Mouse (Mus musculus): ENCODE measurements around the gene Brca1. TPM values are rescaled to one million over a fixed set of nuclear protein-coding genes. Genes with fewer than 3 reads are reported as not detected.
"Not testable (repeated sequence)": the region's sequence is repeated elsewhere in the genome, so short reads cannot be mapped to it uniquely, and the experiment has no call there.

Gene Brca1
- total RNA-seq (2021) = 1 to 10 TPM; 1.1 to 1.2 TPM

DNA sequence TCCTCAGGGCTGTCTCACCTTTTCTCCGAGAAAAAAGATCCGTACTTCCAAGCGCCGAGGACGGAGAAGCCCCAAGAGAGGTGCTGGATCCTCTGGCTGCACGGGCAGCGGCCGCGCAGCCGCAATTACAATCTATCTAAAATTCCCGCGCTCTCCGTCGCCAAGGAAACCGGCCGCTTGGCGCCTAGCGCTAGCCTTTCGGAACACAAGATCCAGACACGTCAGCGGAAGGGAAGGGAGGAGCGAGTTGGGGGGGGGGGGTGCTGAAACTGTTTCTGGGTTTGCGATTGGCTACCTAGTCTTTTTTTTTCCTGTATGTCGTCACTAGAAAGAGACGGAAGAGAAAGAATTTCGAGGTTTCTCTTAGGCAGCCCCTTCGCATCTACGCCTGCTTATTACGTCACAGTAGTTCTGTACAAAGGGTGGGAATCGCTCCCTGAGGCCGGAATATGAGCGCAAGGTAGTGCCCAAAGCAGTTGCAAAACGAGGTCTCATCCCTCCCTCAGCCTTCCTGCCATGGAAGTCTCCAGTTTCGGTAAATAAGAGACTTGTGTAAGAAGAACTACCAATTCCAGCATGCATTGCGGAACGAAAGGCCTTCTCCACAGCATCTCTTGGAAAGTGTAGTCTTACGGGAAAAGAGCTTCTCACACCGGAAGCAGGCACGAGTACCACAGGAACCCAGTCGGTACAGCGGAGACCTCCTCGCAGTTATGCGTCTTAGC is at the start of gene Brca1, which contains the start of gene Nbr1:
Gene Brca1, minus strand, starts transcription at position 205 of the 725 bp plus-strand sequence.
Gene Nbr1, plus strand, starts transcription at position 399 of the 725 bp plus-strand sequence.
- peak; percentile 88 to 93 for DNase-seq (ENCODE audit: extremely low spot score in 1 of 2, low spot score in 2 of 2)
- intact Hi-C loops (cut with DNase I) = loop anchor here (5.0 kb wide), 1 partner anchor 85 kb away; the partner anchor contains the start of gene Vat1

DNA sequence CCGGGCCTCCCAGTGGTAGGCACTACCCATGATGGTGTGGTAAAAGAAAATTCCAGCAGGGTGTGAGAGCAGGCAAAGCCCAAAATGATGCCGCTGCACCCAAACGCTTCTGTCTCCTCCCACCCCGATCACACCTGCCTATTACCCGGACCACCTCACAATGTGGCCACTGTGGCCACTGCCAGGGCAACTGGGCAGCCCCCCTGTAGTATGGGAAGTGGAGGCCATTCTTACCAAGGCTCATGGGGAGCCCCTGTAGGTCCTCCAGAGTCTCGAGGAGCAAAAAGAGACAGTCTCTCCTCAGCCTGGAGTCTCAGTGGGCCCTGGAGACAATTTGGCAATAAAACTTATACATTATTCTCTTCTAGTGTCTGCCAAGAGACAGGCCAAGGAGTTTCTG is 47.4 kb upstream of the Brca1 start, which contains the start of gene Gm11634:
Gene Gm11634, minus strand, starts transcription at position 101 of the 400 bp plus-strand sequence.
- DNase-seq (ENCODE audit: extremely low spot score in 1 of 2, low spot score in 2 of 2) = no peak
- intact Hi-C loops (cut with DNase I) = no loop called here

DNA sequence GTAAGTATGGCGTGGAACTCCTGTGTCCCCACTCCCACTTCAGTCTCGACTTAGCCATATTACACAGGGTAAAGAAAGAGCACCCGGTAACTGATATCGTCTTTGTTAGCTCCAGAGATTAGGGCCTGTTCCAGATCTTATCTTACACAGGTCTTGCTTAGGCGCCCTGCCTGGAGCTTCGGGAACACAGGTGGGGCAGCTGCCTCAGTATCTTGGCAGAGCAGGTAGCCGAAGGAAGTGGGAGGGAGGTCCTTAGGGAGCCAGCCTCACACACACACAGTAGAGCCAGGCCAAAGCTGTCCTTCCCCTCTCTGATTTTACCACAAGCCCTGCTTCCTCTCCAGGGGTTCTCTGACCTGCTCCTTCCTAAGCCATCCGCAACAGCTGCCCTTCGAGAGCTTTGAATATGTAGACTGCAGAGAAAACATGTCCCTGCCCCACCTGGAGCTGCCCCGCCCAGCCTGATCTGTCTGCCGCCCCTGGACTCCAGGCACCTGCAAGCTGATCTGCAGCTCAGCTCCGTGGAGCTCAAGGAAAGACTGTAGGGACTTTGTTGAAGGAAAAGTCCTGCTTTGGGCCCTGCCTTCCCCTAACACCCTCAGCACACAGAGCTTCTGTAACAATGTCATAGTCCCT is 38.4 kb upstream of the Brca1 start:
- DNase-seq (ENCODE audit: extremely low spot score in 1 of 2, low spot score in 2 of 2) = no peak
- intact Hi-C loops (cut with DNase I) = no loop called here

DNA sequence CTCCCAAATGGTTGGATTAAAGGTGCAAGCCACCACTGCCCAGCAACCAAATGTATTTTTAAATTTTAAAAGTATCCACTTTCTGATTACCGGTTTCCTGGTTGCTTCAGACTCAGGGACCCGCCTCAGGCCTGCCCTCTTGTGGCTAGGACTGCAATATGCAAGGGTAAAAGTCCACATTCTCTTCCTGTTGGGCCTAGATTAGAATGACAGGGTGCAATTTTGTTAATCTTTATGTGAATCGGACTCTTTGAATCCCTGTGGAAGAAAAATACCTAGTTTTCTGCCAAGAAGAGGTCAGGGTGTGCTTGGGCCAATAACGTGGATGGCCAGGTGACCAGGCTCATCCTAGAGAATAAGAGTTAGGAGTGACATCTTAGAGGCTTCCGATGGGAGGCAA is 37.7 kb upstream of the Brca1 start:
- intact Hi-C loops (cut with DNase I) = no loop called here
- peak in 1 of 2 experiments; percentile 53 for DNase-seq (ENCODE audit: extremely low spot score in 1 of 2, low spot score in 2 of 2)

DNA sequence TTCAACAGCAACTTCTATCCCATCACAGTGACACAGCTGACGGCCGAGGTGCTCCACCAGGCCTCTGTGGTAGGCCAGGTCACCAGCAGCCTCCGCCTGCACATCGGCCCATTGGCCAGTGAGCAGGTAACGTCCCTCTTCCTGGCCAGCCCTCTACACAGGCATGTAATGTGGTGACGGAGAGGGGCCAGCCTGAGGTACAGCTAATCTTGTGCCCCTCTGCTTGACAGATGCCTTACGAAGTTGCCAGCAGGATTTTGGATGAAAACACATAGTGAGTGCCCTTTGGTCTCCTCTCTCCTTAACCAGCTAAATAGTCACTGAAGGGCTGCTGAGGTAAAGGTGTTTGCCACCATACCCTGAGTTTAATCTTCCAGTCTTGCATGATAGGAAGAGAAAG is 37.1 kb upstream of the Brca1 start:
- intact Hi-C loops (cut with DNase I) = no loop called here
- no peak for DNase-seq (ENCODE audit: extremely low spot score in 1 of 2, low spot score in 2 of 2)

DNA sequence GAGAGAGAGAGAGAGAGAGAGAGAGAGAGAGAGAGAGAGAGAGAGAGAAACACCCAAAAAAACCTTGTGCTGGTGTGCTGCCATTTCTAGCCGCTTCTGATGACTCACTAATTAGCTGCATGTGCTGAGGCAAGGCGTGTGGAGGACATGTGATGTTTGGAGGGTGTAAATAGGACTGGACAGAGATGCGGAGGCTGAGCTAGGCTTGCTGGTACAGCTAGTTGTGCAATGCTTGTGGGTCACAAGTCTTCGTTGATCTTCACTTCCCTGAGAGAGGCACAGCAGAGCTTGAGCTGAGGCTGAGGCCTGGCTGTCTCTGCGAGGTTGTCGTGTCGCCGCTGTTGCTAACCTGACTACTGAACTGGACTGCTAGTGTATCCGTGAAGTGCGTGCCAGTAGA is 35.9 kb upstream of the Brca1 start:
- intact Hi-C loops (cut with DNase I) = no loop called here
- no peak for DNase-seq (ENCODE audit: extremely low spot score in 1 of 2, low spot score in 2 of 2)

DNA sequence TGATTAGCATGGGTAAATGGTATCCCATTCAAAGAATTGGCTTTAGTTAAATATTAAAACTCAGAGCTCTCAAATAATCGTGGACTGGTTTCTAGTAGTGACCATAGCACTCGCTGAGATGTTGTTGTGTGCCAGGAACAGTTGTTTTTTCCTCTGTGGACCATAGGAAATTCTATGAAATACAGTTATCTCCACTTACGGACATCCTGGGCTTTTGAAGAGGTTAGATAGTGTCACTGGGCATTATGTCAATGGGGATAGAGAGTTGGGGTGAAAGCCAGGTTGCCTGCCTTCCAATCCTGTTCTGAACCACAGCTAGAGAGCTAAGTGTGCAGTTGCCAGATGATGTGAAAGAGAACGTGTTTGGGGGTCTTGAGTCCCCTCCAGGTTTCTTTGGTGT is 34.0 kb upstream of the Brca1 start:
- no peak for DNase-seq (ENCODE audit: extremely low spot score in 1 of 2, low spot score in 2 of 2)
- intact Hi-C loops (cut with DNase I) = no loop called here

DNA sequence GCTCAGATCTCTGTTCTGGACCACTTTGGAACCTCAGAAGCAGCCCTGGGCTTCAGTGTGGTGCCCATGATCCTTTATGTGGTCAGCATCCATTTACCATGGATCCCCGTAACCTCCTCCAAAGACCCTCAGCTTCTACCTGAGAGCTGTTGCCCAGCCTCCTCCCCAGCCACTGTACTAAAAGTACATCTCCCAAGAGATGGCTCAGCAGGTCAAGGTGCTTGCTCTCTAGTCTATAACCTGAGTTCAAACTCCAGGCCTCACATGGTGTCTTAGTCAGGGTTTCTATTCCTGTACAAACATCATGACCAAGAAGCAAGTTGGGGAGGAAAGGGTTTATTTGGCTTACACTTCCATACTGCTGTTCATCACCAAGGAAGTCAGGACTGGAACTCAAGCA is 33.3 kb upstream of the Brca1 start:
- DNase-seq (ENCODE audit: extremely low spot score in 1 of 2, low spot score in 2 of 2); intact Hi-C loops (cut with DNase I): not testable (repeated sequence)

DNA sequence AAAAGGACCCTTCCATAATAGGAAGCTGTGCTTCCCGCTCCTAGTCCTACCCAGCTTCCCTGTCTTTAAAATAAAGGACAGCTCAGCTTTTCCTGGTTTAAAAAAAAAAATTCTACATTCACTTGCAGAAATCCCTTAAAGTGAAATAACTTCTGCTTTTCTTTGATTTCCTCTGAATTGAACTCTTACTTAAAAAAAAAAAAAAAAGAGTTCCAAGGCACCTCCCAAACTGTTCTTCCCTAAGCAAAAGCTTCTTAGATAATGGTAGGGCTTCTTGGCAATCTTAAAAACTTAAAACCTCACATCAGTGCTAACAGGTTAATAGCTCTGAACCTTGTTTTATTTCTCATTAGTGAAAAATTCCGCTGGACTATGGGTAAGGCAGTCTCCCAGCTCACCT is 31.4 kb upstream of the Brca1 start:
- intact Hi-C loops (cut with DNase I) = no loop called here

DNA sequence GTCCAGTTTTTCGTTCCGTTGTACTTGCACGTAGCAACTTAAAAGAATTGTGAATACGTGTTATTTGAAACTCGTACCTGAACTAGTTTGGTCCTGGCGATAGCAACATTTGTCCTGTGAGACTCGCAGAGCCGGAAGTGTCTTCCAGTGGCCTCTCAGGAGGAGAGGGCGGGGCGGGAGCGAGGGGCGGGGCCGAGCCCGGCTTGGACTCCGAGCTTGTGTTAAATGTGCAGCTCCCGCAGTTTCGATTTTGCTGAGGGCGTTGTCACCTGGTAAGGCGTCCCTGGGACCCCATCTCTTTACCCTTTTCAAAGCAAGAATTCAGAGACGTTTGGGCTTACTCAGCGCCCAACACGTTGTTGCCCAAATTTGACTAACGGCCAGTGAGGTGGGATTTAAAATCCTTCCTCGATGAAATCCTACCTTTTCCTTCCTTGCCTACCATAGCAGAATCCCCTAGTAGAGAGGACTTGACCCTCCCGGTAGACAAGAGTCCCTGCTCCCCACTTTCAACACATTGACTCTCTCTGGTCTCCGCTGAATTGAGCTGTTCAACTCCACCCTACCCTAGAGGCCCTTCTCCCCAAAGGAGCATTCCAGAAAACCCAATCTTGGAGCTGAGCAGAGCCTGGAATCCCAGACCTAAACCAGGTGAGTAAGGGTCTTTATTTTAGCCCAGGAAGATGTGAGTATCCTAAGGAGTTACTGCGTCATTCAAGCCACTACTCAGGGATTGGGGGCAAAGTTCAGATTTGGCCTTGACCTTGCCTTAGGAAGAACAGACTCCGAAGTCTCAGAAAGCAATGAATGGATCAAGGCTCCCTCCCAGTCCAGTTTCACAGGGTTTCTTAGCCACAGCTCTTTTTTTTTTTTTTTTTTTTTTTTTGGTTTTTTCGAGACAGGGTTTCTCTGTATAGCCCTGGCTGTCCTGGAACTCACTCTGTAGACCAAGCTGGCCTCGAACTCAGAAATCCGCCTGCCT is 30.6 kb upstream of the Brca1 start, which contains the start of gene Tmem106a:
Gene Tmem106a, plus strand, starts transcription at position 189 of the 982 bp plus-strand sequence.
- intact Hi-C loops (cut with DNase I) = no loop called here
- DNase-seq (ENCODE audit: extremely low spot score in 1 of 2, low spot score in 2 of 2) = peak in 1 of 2 experiments; percentile 68

More for the DNA sequence above, 31.4 kb upstream of the Brca1 start:
- DNase-seq (ENCODE audit: extremely low spot score in 1 of 2, low spot score in 2 of 2) = no peak

DNA sequence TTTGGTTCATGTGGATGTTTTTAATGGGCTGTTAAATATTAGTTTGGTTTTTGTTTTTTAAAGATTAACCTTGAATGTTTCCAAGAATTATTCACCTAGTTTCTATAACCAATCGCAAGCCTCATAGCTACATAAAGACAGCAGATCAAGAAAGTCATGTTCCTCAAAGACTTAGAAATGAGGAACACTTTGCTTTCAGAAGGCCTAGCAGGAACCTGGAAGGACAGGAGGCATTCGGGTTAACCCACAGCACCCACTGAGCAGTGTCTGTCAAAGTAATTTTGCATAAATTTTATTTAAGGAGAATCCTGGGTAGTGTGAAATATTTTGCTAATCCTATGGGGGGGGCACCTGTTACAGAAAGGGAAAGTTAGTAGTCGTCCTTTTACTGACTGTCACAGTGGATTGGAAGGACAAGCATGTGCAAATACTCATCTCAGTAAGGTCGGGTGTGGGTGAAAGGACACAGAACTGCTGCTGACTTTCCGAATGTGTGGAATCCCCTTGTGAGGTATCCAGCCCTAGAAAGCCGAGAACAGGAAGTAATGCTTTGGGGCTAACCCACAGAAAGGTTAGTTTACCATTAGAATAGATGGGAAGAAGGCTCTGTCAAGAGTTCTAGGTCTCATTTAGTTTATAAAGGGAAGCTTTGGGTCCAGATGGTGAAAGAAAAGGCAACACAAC is 29.5 kb upstream of the Brca1 start:
- intact Hi-C loops (cut with DNase I) = no loop called here
- DNase-seq (ENCODE audit: extremely low spot score in 1 of 2, low spot score in 2 of 2) = no peak

DNA sequence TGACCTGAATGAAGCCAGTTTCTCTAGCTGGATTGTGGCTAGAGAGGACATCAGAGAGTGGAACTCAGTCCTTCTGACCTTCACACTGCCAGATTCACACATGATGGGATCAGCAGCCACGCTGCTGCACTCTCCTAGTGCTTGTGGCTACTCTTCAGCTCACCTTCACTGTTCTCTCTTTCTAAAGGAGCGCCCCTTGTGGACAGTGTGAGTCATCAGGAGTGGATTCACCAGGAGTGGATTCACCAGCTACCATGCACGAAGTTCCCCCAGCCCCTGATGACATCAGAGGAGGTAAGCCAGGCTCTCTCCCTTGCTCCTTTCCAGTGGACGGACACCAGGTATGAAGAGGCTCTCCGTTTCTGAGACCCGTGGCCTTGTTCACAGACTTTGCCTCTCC is 24.4 kb upstream of the Brca1 start:
- intact Hi-C loops (cut with DNase I) = no loop called here

DNA sequence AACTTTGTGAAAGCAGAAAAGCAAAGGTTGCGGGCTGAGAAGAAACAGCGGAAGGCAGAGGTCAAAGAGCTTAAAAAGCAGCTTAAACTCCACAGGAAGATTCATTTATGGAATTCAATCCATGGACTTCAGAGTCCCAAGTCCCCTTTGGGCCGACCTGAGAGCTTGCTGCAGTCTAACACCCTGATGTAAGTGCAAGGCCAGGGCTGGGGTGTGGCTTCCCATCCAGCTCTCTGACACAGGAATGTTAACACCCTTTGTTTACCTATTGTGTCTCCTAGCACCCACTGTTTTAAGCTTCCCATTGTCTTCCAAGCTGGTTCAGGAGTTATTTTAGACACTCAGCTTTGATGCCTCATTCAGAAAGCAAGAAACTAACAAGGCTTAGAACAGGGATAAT is 16.7 kb upstream of the Brca1 start:
- intact Hi-C loops (cut with DNase I) = no loop called here
- DNase-seq (ENCODE audit: extremely low spot score in 1 of 2, low spot score in 2 of 2) = no peak

More for the DNA sequence above, 24.4 kb upstream of the Brca1 start:
- DNase-seq (ENCODE audit: extremely low spot score in 1 of 2, low spot score in 2 of 2) = no peak

DNA sequence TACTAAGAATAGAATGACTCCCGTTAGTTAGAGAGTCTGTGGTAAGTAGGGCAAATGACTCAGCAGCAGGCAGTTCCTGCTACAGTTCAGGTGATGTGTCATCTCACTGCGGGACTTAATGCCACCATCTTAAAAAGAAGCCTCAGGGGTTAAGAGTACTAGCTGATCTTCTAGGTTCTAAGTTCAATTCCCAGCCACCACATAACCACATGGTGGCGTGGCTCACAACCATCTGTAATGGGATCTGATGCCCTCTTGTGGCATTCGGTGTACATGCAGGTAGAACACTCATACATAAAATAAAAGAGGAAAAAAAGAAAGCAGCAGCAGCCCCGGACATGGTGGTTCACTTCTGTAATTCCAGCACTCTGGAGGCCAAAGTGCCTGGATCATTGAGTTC is 10.6 kb upstream of the Brca1 start:
- intact Hi-C loops (cut with DNase I) = no loop called here
- DNase-seq (ENCODE audit: extremely low spot score in 1 of 2, low spot score in 2 of 2) = peak; percentile 18 to 50

DNA sequence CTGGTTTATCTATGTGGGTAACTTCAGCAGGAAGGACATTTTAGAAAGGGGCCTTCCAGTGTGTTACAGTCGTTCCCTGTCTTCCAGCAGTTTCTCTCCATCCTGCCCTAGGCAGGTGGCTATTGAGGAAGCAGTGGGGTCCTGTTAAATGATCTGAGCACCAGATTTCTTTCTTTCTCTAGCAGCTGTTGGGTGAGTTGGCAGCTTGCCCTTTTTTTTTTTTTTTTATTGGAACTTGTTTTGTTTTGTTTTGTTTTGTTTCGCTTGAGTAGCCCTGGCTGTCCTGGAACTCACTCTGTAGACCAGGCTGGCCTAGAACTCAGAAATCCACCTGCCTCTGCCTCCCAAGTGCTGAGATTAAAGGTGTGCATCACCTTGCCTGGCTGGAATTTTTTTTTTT is 5.2 kb upstream of the Brca1 start:
- DNase-seq (ENCODE audit: extremely low spot score in 1 of 2, low spot score in 2 of 2) = no peak
- intact Hi-C loops (cut with DNase I) = no loop called here

DNA sequence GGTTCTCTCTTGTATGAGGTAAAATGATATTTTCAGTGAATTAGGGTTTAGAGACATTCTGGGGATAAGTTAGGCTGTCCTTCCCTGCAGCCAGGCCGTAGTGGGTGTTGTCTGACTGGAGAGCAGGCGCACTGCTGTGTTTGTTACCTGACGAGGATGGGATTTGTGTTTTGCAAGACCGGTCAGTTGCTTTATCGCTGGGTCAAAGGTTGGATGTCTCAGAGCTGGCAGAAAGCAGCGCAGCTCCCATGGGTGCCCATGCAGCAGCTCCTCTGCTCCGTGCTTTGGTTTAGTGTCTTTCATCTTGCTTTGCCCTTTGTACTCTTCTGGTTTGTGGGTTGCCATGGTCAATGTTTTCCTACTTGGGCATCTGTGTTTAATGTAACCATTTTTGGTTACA is 4.8 kb upstream of the Brca1 start:
- intact Hi-C loops (cut with DNase I) = no loop called here

DNA sequence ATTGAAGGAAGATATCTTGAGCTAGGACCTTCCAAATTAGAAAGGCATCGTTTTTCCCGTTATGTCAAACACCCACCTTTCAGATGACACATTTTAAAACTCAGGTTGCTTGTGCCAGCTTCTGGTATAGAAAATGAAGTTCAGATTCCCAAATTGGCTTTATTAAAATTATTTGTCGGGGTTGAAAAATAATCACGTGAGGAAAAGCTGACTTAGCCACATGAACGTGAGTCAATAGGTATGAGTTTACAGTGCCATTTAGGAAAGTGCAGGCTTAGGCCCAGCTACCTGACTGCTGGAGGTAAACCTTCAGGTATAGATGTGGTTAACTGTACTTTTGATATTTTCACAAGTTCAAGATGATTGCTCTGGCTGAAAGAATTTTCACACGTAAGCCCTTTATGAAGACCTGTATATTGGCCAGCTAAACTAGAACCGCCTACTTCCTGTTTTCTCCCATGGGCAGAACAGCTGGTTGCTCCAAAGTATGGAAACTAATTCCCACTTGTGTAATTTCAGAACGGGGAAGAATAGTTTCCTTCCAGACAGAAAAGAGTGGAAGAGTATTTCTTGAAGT is 1.7 kb upstream of the Brca1 start:
- intact Hi-C loops (cut with DNase I) = loop anchor here (5.0 kb wide), 1 partner anchor 86 kb away; the partner anchor contains the start of gene Vat1
- no peak for DNase-seq (ENCODE audit: extremely low spot score in 1 of 2, low spot score in 2 of 2)

More for the DNA sequence above, 4.8 kb upstream of the Brca1 start:
- no peak for DNase-seq (ENCODE audit: extremely low spot score in 1 of 2, low spot score in 2 of 2)
